Mouse (Mus musculus) liver, postnatal 0 days (tissue): Measurements from ENCODE around the gene Lypd6b.

Experiments
- CTCF ChIP-seq: sonication (generic); IDR thresholded peaks from 2 replicates; pipeline ENCODE4 v1.5.1; 2016; ENCODE audit warnings: antibody characterized with exemption, low read depth
- EP300 ChIP-seq: IDR thresholded peaks from 2 replicates; pipeline ENCODE4 v1.6.1; 2016; ENCODE audit warnings: antibody characterized with exemption, low read depth, mild to moderate bottlenecking

DNA sequence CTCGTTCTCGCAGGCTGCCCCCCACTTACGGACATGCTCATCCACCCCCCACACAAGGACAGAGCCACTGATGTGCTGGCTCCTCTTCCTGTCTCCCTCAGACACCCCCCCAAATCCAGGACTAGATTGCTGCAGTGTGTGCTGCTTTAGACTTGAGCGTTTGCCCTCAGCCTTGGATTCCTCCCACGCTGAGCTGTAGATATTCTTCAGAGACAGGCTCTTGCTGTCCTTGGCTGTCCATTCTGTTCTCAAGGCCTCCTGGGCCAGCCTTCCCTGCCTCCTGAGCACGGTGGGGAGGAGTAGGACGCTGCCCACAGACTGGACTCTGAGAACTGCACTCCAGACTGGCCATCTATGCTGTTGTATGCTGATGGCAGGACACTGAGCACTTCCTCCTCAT, 40.5 kb upstream of the Lypd6b start:
- TF ChIP-seq CTCF (no peak), EP300 (no peak)
